Mouse (Mus musculus): ENCODE measurements around the gene Pcca. TPM values are rescaled to one million over a fixed set of nuclear protein-coding genes. Genes with fewer than 3 reads are reported as not detected.

Pcca gene
- 12.6 and 13.2 TPM in 2 replicates for polyA plus RNA-seq (2015; fragmentation: Nextera tagmentation; extraction: Ambion mirVana)

- H3K9me3 ChIP-seq (replicated peaks) = no peaks in the 10 kb centered on the region
- H3K27ac ChIP-seq = peak within 1 kb of the TSS; percentile 59; the same call in 1 of the 2 replicates
- peak; percentile 100 for ATAC-seq (ENCODE audit: low read depth)
Observed at GRCm38 (mm10) chr14:122534017-122534924, at the start of gene Pcca. Gene Pcca (plus strand): TSS chr14:122534324.

DNA sequence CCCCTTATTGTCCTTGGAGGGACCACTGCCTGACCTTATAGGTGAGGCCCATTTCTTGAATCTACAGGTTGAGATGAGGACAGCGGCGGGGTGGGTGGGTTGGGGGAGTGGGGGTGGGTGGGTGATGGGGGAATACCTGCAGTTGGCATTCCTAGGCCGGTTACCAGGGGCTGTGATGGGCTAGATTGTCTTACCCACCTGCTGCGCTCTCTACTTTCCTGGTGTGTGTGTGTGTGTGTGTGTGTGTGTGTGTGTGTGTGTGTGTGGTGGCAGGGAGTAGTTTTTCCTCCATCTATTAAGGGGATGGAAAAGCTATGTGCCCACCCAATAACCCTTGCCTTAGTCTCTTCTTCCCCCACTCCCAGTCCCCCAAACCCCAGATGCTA lies 49.7 kb upstream of the Pcca start:
- Histone ChIP-seq H3K9ac (no peak overlapping the region), H3K4me2 (no peak overlapping the region), H3K4me3 (replicated peaks) (no peak overlapping the region), H3K27me3 (peaks cover 90% of the 10 kb centered on the region), H3K27ac (no peak overlapping the region), H3K36me3 (no peaks in the 10 kb centered on the region), H3K4me1 (replicated peaks) (no peaks in the 10 kb centered on the region), H3K9me3 (replicated peaks) (no peaks in the 10 kb centered on the region)
- no peak for DNase-seq
- no peak for ATAC-seq (ENCODE audit: low read depth)
- WGBS (ENCODE audit: insufficient replicate concordance) = 0% methylated on average over 4 of the region's 4 CpGs

More at GRCm38 (mm10) chr14:122534017-122534924, at the start of gene Pcca:
- Histone ChIP-seq H3K4me2 (peak within 1 kb of the TSS; percentile 92), H3K36me3 (no peaks in the 10 kb centered on the region), H3K9ac (peak within 1 kb of the TSS; percentile 77), H3K27me3 (no peaks in the 10 kb centered on the region), H3K4me3 (replicated peaks) (peak within 1 kb of the TSS; percentile 77), H3K4me1 (replicated peaks) (peaks cover 14% of the 10 kb centered on the region)
- WGBS (ENCODE audit: insufficient replicate concordance) = 2% methylated on average over 54 of the region's 54 CpGs
- peak; percentile 93 for DNase-seq

DNA sequence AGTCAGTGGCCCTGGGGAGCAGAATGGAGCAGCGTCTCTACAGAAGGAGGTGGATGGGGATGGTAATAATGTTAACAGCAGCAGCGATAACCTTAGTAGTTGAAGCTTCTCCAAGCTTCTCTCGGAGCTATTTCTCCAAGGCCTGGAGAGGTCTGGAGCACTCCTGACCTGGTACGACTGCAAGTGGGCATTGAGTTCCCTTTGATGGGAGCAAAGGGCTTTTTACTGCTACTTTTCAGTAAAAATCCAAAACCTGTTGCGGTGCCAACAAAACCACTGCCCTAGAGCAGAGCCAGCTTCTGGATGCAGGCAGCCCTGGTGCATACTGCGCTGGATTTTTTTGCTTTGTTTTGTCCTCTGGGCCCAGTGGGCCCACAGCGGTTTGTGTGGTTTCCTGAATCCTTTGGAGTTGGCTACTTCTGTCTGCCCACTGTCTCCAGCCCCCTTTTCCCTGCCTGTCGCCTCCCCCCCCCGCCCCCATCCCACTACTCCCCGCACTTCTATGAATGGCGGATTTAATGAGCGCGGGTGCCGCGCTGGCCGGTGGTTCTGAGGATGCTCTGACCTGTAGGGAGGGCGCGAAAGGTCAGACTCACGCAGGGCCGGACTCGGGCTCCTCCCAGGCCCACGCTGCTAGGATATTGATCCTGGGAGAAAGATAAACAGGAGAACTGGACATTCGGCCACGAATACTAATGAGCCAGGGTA lies 49.1 kb upstream of the Pcca start:
- no peak overlapping the region for H3K9ac ChIP-seq
- WGBS (ENCODE audit: insufficient replicate concordance) = 3% methylated on average over 24 of the region's 24 CpGs
- no peak overlapping the region for H3K4me3 ChIP-seq (replicated peaks)
- H3K9me3 ChIP-seq (replicated peaks) = no peaks in the 10 kb centered on the region
- no peak for DNase-seq
- H3K4me1 ChIP-seq (replicated peaks) = no peaks in the 10 kb centered on the region
- no peaks in the 10 kb centered on the region for H3K36me3 ChIP-seq
- H3K27ac ChIP-seq = no peak overlapping the region
- no peak for ATAC-seq (ENCODE audit: low read depth)
- H3K4me2 ChIP-seq = no peak overlapping the region
- H3K27me3 ChIP-seq = peaks cover 91% of the 10 kb centered on the region

GRCm38 (mm10) chr14:122485635-122486181 lies 48.4 kb upstream of the Pcca start:
- ATAC-seq (ENCODE audit: low read depth) (no peak), DNase-seq (no peak)
- Histone ChIP-seq H3K9ac (no peak overlapping the region), H3K27ac (no peak overlapping the region), H3K9me3 (replicated peaks) (no peaks in the 10 kb centered on the region), H3K4me3 (replicated peaks) (no peak overlapping the region), H3K4me2 (no peak overlapping the region), H3K4me1 (replicated peaks) (no peaks in the 10 kb centered on the region; the same call in 1 of the 2 replicates), H3K27me3 (peaks cover 91% of the 10 kb centered on the region), H3K36me3 (no peaks in the 10 kb centered on the region)
- WGBS (ENCODE audit: insufficient replicate concordance) = 2% methylated on average over 12 of the region's 12 CpGs

GRCm38 (mm10) chr14:122486611-122487010 lies 47.5 kb upstream of the Pcca start:
- no peaks in the 10 kb centered on the region for H3K9me3 ChIP-seq (replicated peaks)
- H3K4me2 ChIP-seq = no peak overlapping the region
- H3K4me3 ChIP-seq (replicated peaks) = no peak overlapping the region
- DNase-seq (no peak), ATAC-seq (ENCODE audit: low read depth) (no peak)
- WGBS (ENCODE audit: insufficient replicate concordance) = 17% methylated on average over 1 of the region's 1 CpGs
- peaks cover 91% of the 10 kb centered on the region for H3K27me3 ChIP-seq
- H3K36me3 ChIP-seq = no peaks in the 10 kb centered on the region
- no peak overlapping the region for H3K9ac ChIP-seq
- H3K4me1 ChIP-seq (replicated peaks) = no peaks in the 10 kb centered on the region; the same call in 1 of the 2 replicates
- H3K27ac ChIP-seq = no peak overlapping the region

DNA sequence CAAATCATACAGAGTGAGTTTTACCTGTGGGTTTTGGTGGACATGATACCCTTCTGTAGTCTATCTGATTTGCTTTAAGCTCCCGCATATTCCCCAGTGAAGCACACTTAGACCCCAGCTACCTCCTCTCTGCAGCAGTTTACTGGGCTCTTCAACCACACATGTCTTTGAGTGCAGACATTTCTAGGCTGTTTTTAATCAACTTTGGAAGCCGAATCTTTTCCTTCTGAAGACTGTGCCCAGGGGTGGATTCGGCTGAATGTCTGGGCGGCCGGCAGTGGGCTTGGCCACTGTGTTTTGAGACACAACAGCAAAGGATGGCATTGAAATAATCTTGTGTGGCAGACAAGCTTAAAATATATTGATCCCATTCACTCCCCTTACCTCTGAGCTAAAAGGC lies 46.8 kb upstream of the Pcca start:
- no peaks in the 10 kb centered on the region; the same call in 1 of the 2 replicates for H3K4me1 ChIP-seq (replicated peaks)
- WGBS (ENCODE audit: insufficient replicate concordance) = 6% methylated on average over 5 of the region's 5 CpGs
- no peak overlapping the region for H3K27ac ChIP-seq
- H3K9me3 ChIP-seq (replicated peaks) = no peaks in the 10 kb centered on the region
- no peak overlapping the region for H3K4me3 ChIP-seq (replicated peaks)
- ATAC-seq (ENCODE audit: low read depth) (no peak), DNase-seq (no peak)
- H3K36me3 ChIP-seq = no peaks in the 10 kb centered on the region
- H3K4me2 ChIP-seq = no peak overlapping the region
- H3K9ac ChIP-seq = no peak overlapping the region
- peaks cover 86% of the 10 kb centered on the region for H3K27me3 ChIP-seq

- no peak overlapping the region for H3K9ac ChIP-seq
- H3K4me3 ChIP-seq (replicated peaks) = no peak overlapping the region
- no peak overlapping the region for H3K27ac ChIP-seq
- DNase-seq (no peak), ATAC-seq (ENCODE audit: low read depth) (no peak)
- no peaks in the 10 kb centered on the region; the same call in 1 of the 2 replicates for H3K4me1 ChIP-seq (replicated peaks)
- peaks cover 84% of the 10 kb centered on the region for H3K27me3 ChIP-seq
- WGBS (ENCODE audit: insufficient replicate concordance) = 1% methylated on average over 5 of the region's 5 CpGs
- no peaks in the 10 kb centered on the region for H3K9me3 ChIP-seq (replicated peaks)
- H3K4me2 ChIP-seq = no peak overlapping the region
- H3K36me3 ChIP-seq = no peaks in the 10 kb centered on the region
Observed at GRCm38 (mm10) chr14:122489041-122489440, 45.1 kb upstream of the Pcca start.

DNA sequence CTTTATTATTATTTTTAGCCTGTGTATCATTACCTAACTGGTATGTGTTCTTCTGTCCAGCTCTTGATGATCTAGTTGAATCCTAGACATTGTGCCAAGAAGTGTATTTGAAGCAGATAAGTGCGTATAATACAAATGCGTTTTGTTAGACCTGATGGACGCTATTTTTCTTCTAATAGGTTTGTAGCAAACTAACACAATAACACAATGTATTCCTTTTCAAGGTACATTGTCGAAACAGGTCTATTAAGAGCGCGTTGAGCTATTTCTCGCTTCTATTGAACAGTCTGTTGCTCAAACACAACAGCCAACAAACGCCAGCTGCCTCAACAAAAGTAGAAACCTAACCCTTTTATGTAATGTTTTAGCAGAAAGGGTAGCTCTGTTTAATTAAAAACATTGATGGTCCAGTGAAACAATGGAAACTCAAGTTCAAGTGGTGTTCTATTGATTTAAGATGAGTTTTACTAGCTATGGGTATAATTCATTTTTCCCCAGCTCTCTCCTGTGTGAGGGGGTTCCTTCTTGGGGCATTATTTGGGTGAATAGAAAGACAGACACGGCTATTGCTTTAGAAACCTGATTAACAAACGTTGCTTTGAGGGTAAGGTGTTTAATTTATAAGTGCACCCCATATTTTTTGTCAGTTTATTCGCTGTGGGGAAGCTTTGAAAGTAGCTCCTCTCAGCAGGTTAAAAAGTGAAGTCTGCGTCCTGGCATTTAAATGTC lies 44.3 kb upstream of the Pcca start:
- no peaks in the 10 kb centered on the region; the same call in 1 of the 2 replicates for H3K4me1 ChIP-seq (replicated peaks)
- H3K27me3 ChIP-seq = peaks cover 79% of the 10 kb centered on the region
- ATAC-seq (ENCODE audit: low read depth) (no peak), DNase-seq (no peak)
- H3K27ac ChIP-seq = no peak overlapping the region
- no peak overlapping the region for H3K4me3 ChIP-seq (replicated peaks)
- no peaks in the 10 kb centered on the region for H3K9me3 ChIP-seq (replicated peaks)
- H3K4me2 ChIP-seq = no peak overlapping the region
- H3K36me3 ChIP-seq = no peaks in the 10 kb centered on the region
- 7% methylated on average over 12 of the region's 12 CpGs for WGBS (ENCODE audit: insufficient replicate concordance)
- no peak overlapping the region for H3K9ac ChIP-seq

GRCm38 (mm10) chr14:122490441-122491328 lies 43.4 kb upstream of the Pcca start, which contains the start of gene Gm10837:
Gene Gm10837 (plus strand): TSS chr14:122490586.
- H3K27me3 ChIP-seq = peaks cover 70% of the 10 kb centered on the region
- H3K4me2 ChIP-seq = peak within 1 kb of the TSS; percentile 45
- peak within 1 kb of the TSS; percentile 34 for H3K4me3 ChIP-seq (replicated peaks)
- no peak for ATAC-seq (ENCODE audit: low read depth)
- H3K36me3 ChIP-seq = no peaks in the 10 kb centered on the region
- H3K27ac ChIP-seq = no peak within 1 kb of the TSS
- H3K9ac ChIP-seq = no peak within 1 kb of the TSS
- no peaks in the 10 kb centered on the region for H3K9me3 ChIP-seq (replicated peaks)
- DNase-seq = no peak
- no peaks in the 10 kb centered on the region; the same call in 1 of the 2 replicates for H3K4me1 ChIP-seq (replicated peaks)
- WGBS (ENCODE audit: insufficient replicate concordance) = 2% methylated on average over 48 of the region's 51 CpGs

DNA sequence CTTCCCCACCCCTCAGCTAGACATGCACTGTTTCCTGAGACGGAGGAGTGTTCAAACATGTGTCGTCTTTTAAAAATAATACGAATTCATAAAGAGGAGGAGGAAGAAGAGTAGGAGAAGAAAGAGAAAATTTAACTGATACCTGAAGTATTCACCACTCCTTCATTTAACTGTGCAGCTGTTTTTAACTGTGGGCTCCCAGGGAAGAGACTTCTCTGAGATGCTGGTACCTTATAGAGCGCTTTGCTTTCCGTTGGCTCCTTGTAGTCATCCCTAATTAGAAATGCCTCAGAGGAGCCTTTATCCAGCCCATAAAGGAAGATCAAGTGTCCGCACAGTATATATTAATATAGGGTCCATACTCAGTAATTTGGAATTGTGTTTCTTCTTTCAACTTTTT lies 42.6 kb upstream of the Pcca start:
- Histone ChIP-seq H3K27ac (no peak overlapping the region), H3K9me3 (replicated peaks) (no peaks in the 10 kb centered on the region), H3K27me3 (peaks cover 62% of the 10 kb centered on the region), H3K4me1 (replicated peaks) (no peaks in the 10 kb centered on the region; the same call in 1 of the 2 replicates), H3K4me2 (no peak overlapping the region), H3K4me3 (replicated peaks) (no peak overlapping the region), H3K36me3 (no peaks in the 10 kb centered on the region), H3K9ac (no peak overlapping the region)
- DNase-seq = no peak
- WGBS (ENCODE audit: insufficient replicate concordance) = 60% methylated on average over 6 of the region's 6 CpGs
- ATAC-seq (ENCODE audit: low read depth) = no peak

Data from liver, embryonic 13.5 days (tissue).